Mouse (Mus musculus) activated CD4-positive, CD25-positive, alpha-beta regulatory T cell, adult 4 months (primary cell): ENCODE measurements around the gene Magohb. TPM values are rescaled to one million over a fixed set of nuclear protein-coding genes. Genes with fewer than 3 reads are reported as not detected.
"Not testable (repeated sequence)": the region's sequence is repeated elsewhere in the genome, so short reads cannot be mapped to it uniquely, and the experiment has no call there.

Experiments
- ATAC-seq: one replicate; pipeline ENCODE4 v1.8.0; 2017
- polyA plus RNA-seq, 2 experiments: library from polyadenylated mRNA; unstranded; fragments of 100-300 nt; shearing (Covaris generic); gene quantifications; one replicate each; pipeline ENCODE4 v1.2.1; 2017

Magohb gene
- polyA plus RNA-seq = 10 to 100 TPM; 18.6 to 24.6 TPM

- peak; percentile 73 for ATAC-seq
These were observed at the start of gene Magohb for GRCm38 (mm10) chr6:131292991-131293788. Gene Magohb (minus strand): TSS chr6:131293244.

GRCm38 (mm10) chr6:131340082-131340481, 47.0 kb upstream of the Magohb start:
- no peak for ATAC-seq

GRCm38 (mm10) chr6:131339309-131339708, 46.3 kb upstream of the Magohb start:
- ATAC-seq = no peak

- ATAC-seq = no peak
These were observed 45.7 kb upstream of the Magohb start for GRCm38 (mm10) chr6:131338787-131339186.

GRCm38 (mm10) chr6:131327076-131327475, 34.0 kb upstream of the Magohb start:
- no peak for ATAC-seq

GRCm38 (mm10) chr6:131321854-131322639, 29.0 kb upstream of the Magohb start:
- ATAC-seq = no peak

GRCm38 (mm10) chr6:131316155-131317101, 23.4 kb upstream of the Magohb start:
- no peak for ATAC-seq

- no peak for ATAC-seq
These were observed 15.0 kb upstream of the Magohb start for GRCm38 (mm10) chr6:131308031-131308430.

GRCm38 (mm10) chr6:131304776-131305175, 11.7 kb upstream of the Magohb start:
- ATAC-seq = no peak

GRCm38 (mm10) chr6:131298531-131298930, 5.5 kb upstream of the Magohb start:
- no peak for ATAC-seq

- no peak for ATAC-seq
These were observed 1.5 kb upstream of the Magohb start for GRCm38 (mm10) chr6:131294435-131295112.

GRCm38 (mm10) chr6:131293916-131294315, 872 bp upstream of the Magohb start:
- peak; percentile 32 for ATAC-seq

- ATAC-seq = peak; percentile 1
These were observed 611 bp downstream of the Magohb start for GRCm38 (mm10) chr6:131292276-131292990.

- no peak for ATAC-seq
These were observed 2.6 kb downstream of the Magohb start for GRCm38 (mm10) chr6:131290430-131290829.

- not testable (repeated sequence) for ATAC-seq
These were observed 14.9 kb downstream of the Magohb start for GRCm38 (mm10) chr6:131278160-131278559.

- no peak for ATAC-seq
These were observed 16.4 kb downstream of the Magohb start for GRCm38 (mm10) chr6:131276659-131277058.

- no peak for ATAC-seq
These were observed 20.7 kb downstream of the Magohb start for GRCm38 (mm10) chr6:131272311-131272710.

- no peak for ATAC-seq
These were observed 22.7 kb downstream of the Magohb start for GRCm38 (mm10) chr6:131270312-131270711.

- ATAC-seq = no peak
These were observed 23.4 kb downstream of the Magohb start for GRCm38 (mm10) chr6:131269599-131269998.

- no peak for ATAC-seq
These were observed 28.9 kb downstream of the Magohb start for GRCm38 (mm10) chr6:131264175-131264574.

- no peak for ATAC-seq
These were observed 30.3 kb downstream of the Magohb start for GRCm38 (mm10) chr6:131262778-131263177.
